Mouse (Mus musculus) MEL-GATA-1-ER (cell line): ENCODE data around the gene Plvap.
"Not testable (repeated sequence)": the region's sequence is repeated elsewhere in the genome, so short reads cannot be mapped to it uniquely, and the experiment has no call there.

ENCODE experiments used
- DNase-seq: peaks from one replicate; pipeline ENCODE4 v3.0.0-alpha.2; 2012; ENCODE audit warnings: low read depth; ENCODE audit errors: extremely low read depth

The Plvap gene

DNA sequence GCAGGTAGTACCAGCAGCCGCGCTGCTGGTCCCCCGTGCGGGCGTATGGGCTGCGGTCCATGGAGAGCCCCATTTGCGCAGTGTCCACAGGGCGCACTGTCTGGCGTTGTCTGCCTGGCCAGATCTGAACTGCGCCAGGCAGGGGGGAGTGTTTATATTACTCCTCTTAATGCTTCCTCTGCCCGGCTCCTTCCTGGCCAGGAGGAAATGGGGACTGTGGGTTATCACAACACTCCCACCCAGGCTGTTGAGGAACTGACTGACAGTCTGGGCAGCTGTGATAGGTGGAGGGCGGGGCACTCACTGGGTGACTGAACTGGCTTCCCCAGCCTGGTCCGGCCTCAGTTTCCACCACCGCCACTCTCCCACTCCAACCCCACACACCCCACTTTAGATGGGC, at the start of gene Plvap:
Plvap (minus strand) TSS at position 109 of the 400 bp plus-strand sequence.
- DNase-seq, result peak; percentile 94

DNA sequence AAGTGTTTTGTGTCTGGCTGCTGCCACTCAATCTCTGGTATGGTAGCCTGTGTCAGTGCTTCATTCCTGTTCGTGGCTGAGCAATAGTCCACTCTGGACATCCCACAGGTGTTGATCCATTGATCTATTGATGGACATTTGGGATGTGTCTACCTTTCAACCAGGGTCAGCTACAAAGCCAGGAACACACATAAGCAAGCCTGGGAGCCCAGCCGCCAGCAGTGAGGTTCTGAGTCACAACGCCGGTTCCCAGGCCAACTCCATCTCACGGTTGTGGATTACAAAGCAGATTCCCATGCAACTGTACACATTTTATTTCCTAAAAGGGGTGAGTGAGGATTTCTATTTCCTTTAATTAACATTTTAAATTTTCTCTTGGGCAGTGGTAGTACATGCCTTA, 49.2 kb upstream of the Plvap start:
- no peak for DNase-seq

- no peak for DNase-seq
These were observed 48.5 kb upstream of the Plvap start for GRCm38 (mm10) chr8:71560071-71560470.

DNA sequence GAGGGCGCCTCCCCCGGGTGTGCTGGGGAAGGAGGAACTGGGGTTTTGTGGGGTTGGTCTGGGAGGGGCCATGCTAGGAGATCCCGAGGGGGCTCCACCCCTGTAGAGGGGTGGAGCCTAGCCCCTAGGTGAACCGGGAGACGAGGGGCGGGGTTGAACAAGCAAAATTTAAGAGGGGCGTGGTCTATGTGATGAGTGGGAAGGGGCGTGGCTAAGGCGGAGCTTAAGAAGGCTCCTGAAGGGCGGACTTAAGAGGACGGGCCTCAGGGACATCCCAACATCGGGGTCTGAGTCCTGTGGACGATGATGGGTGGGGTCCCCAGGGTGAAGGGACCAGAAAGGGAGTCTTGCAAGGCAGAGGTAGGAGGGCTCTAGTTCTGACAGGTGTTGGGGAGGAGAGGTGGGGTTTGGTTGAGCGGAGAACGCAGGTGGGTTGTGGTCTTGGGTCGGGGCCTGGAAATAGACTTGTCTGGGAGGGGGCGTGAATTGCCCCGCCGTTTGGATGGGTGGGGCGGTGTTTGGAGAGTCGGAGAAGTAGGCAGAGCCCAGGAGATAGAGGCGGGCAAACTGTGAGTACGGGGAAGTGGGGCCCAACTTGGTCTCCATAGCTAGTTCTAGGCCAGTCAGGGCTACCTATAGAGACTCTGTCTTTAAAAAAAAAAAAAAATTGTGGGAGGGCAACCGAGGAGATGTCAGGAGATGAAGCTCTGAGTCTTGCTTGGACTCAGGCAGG, 47.6 kb upstream of the Plvap start:
- peak; percentile 87 for DNase-seq

GRCm38 (mm10) chr8:71558071-71558957, 46.8 kb upstream of the Plvap start, which contains the start of gene Tmem221:
Gene Tmem221, minus strand, starts transcription at chr8:71558871.
- DNase-seq, result no peak

- no peak for DNase-seq
These were observed 43.1 kb upstream of the Plvap start for GRCm38 (mm10) chr8:71554644-71555043.

GRCm38 (mm10) chr8:71554001-71554400, 42.4 kb upstream of the Plvap start:
- DNase-seq, result no peak

- no peak for DNase-seq
These were observed 41.2 kb upstream of the Plvap start for GRCm38 (mm10) chr8:71552770-71553169.

DNA sequence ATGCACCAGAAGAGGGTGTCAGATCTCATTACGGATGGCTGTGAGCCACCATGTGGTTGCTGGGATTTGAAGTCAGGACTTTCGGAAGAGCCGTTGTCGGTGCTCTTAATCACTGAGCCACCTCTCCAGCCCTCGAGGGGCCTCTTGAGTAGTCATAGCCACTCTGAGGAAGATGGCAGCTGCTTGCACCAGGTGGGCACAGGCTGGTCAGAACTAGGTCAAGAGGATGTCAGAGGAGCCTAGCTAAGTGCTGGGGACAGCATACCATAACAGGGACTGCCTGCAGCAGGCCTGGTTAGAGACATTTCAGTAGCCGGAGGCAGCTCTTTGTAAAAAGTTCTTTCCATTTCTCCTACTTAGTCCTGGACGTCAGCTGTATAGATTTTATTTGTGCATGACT, 39.2 kb upstream of the Plvap start:
- DNase-seq, result no peak

DNA sequence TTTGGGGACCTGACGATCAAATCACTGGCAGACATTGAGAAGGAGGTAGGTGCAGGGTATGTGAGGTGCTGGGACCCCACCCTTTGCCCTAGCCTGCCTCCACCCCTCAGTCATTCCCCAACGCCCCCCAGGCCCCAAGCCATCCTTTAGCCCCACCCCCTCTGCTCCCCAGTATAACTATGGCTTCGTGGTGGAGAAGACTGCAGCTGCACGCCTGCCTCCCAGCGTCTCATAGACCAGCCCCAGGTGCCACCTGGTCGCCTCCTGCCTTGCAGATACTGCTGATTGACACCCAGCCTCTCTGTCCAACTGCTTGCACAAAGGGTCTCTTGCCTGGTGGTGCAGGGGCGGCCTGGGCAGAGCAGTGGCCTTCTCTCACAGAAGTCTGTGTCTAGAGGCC, 36.0 kb upstream of the Plvap start:
- no peak for DNase-seq

- no peak for DNase-seq
These were observed 33.5 kb upstream of the Plvap start for GRCm38 (mm10) chr8:71545053-71545452.

DNA sequence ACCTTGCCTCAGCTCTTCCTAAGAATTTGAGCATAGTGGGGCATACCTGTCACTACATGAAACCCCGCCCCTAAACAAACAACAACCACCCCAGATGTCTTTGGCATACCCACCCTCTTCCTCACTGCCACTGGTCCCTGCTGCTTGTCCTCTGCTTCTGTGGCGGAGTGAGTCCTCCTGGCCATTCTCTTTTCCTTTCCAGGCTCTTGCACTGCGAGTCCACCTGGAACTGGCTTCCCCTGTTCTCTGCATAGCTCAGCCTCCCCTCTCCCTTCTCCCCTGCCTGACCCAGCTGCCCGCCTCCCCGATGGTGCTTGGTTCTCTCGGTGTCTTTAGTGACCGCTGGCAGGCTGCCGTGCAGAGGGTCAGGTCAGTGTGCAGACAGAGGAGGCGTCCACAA, 32.2 kb upstream of the Plvap start:
- no peak for DNase-seq

GRCm38 (mm10) chr8:71542632-71543343, 31.2 kb upstream of the Plvap start, which contains the start of gene Mvb12a:
Gene Mvb12a, plus strand, starts transcription at chr8:71542922.
- DNase-seq, result peak; percentile 99

- peak; percentile 90 for DNase-seq
These were observed 25.7 kb upstream of the Plvap start, which contains the start of gene Bst2 for GRCm38 (mm10) chr8:71537028-71537867. Gene Bst2, minus strand, starts transcription at chr8:71537456.

- no peak for DNase-seq
These were observed 24.1 kb upstream of the Plvap start for GRCm38 (mm10) chr8:71535663-71536062.

GRCm38 (mm10) chr8:71534263-71534810, 22.8 kb upstream of the Plvap start:
- DNase-seq, result no peak

DNA sequence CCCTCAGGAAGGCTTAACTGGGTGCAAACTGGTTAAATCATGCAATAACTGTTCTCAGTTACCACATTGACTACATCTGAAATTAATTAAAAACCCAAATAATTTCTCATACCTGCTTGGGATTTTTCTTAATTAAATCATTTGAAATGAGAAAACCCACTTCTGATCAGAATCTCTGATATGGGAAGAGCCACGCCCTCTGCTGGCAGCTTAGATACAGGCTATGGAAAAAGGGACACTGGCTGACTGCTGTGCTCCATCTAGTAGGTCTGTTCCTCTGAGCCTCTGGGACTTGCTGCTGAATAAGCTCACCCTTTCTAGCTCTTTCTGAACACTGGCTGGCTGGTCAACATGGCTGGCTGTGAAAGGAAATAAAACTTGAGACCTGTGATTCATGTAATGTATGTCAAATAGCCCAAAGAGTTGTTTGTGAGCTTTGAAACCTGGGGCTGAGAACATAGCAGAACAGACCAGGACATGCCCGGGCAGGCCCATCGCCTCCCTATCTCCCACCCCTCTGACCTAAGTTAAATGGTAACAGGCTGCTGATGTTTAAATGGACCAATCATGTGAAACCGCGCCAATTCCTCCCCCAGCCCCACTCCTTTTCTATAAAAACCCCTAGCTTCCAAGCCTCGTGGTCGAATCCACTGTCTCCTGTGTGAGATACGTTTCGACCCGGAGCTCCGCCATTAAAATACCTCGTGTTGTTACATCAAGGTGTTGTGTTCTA, 19.3 kb upstream of the Plvap start:
- not testable (repeated sequence) for DNase-seq

DNA sequence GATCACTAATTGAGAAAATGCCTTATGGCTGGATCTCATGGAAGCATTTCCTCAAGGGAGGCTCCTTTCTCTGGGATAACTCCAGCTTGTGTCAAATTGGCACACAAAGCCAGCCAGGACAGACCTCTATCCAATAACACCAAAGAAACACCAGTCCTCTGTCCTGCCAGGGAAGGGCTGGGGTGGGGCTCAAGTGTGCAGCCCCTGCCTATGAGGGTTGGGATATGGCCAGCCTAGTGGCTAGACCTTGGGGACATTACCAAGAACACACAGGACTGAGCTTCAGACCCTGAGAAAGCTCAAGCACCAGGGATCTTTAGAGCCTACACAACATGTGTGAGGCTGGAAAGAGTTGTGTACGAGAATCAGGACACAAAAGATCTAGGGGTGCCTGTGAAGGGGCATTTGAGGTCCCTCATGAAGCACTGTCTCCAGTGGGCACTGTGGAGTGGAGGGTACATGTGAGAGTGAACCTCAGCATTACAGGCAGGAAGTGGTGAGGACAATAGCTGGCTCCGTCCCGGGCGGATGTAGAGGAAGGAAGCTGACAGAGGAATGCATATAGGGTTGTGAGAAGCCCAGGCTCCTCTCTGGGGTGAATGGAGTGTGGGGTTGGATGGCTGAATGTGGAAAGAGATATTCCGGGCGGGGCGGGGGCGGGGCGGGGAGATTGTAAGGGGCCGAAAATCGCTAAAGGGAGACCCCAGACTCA, 17.0 kb upstream of the Plvap start:
- no peak for DNase-seq
